Mouse (Mus musculus) bone marrow, adult 2 months (tissue): Measurements from ENCODE around the gene Tnn.

ENCODE experiments used
- CTCF ChIP-seq: fragments of 200-500 bp; IDR thresholded peaks from 2 replicates; pipeline ENCODE4 v1.5.1; 2011; ENCODE audit warnings: low read length, control low read depth; ENCODE audit not compliant: control insufficient read depth, insufficient read depth
- POLR2A ChIP-seq: fragments of 200-500 bp; IDR thresholded peaks from 2 replicates; pipeline ENCODE4 v1.6.1; 2011; ENCODE audit warnings: low read depth, mild to moderate bottlenecking, control low read depth, low read length, borderline replicate concordance; ENCODE audit not compliant: control insufficient read depth

DNA sequence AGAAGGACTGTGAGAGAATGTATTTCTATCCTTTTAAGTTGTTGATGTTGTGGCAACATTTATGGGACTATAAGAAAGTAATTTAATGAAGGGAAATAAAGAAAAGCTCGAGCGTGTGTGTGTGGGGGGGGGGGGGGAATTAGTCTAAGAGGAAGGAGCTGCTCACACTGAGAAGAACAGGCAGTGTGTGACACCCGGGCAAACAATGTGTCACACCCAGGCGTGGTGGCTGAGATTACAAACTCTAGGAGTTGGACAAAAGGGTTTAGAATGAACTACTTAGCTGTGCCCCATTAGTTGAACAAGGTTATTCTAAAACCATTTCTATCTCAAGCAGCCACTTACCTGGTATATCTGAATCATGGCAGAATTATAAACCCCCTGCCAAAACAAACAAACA is 27.8 kb upstream of the Tnn start:
- no peak for TF ChIP-seq CTCF
- no peak for TF ChIP-seq POLR2A
